Mouse (Mus musculus): Measurements from ENCODE around the gene Tspan5. TPM values are rescaled to one million over a fixed set of nuclear protein-coding genes. Genes with fewer than 3 reads are reported as not detected.

Tspan5 gene
- polyA plus RNA-seq, 2 experiments: 2.0 to 2.9 TPM

- H3K27ac ChIP-seq: no peak overlapping the region
- H3K36me3 ChIP-seq (replicated peaks; ENCODE audit: control insufficient read depth, insufficient read depth, low read depth): no peaks in the 10 kb centered on the region
- H3K4me2 ChIP-seq (ENCODE audit: low read depth): no peak overlapping the region
- no peaks in the 10 kb centered on the region for H3K27me3 ChIP-seq (ENCODE audit: control insufficient read depth, insufficient read depth, low read length)
- ATAC-seq (ENCODE audit: insufficient read depth) (no peak), DNase-seq (ENCODE audit: low read depth in 3 of 3, low spot score in 3 of 3) (no peak)
- H3K9ac ChIP-seq (replicated peaks): no peak overlapping the region
- WGBS (ENCODE audit: insufficient replicate concordance): 53% methylated on average over 6 of the region's 6 CpGs
- no peaks in the 10 kb centered on the region for H3K9me3 ChIP-seq (ENCODE audit: control insufficient read depth, low read length)
- TF ChIP-seq EP300 (IDR thresholded peaks at IDR 0.05; ENCODE audit: low read depth) (no peak), CTCF (IDR thresholded peaks at IDR 0.05; ENCODE audit: low read depth) (no peak)
- no peak overlapping the region for H3K4me3 ChIP-seq (ENCODE audit: insufficient read depth in 1 of 2, low read depth in 2 of 2, low read length in 2 of 2)
- no peaks in the 10 kb centered on the region for H3K4me1 ChIP-seq (replicated peaks; ENCODE audit: control insufficient read depth in 2 of 2, insufficient read depth in 2 of 2, low read length in 1 of 2)
Measured at GRCm38 (mm10) chr3:138881725-138882347, 139.8 kb downstream of the Tspan5 start.

- no peak overlapping the region for H3K27ac ChIP-seq
- no peak for DNase-seq (ENCODE audit: low read depth in 3 of 3, low spot score in 3 of 3)
- H3K4me3 ChIP-seq (ENCODE audit: insufficient read depth in 1 of 2, low read depth in 2 of 2, low read length in 2 of 2): no peak overlapping the region
- TF ChIP-seq EP300 (IDR thresholded peaks at IDR 0.05; ENCODE audit: low read depth): no peak
- no peak for TF ChIP-seq CTCF (IDR thresholded peaks at IDR 0.05; ENCODE audit: low read depth)
- no peaks in the 10 kb centered on the region for H3K9me3 ChIP-seq (ENCODE audit: control insufficient read depth, low read length)
- H3K27me3 ChIP-seq (ENCODE audit: control insufficient read depth, insufficient read depth, low read length): no peaks in the 10 kb centered on the region
- no peak overlapping the region for H3K4me2 ChIP-seq (ENCODE audit: low read depth)
- peaks cover 0 to 6% of the 10 kb centered on the region in 2 experiments; a peak in 1 of 4 replicates for H3K4me1 ChIP-seq (replicated peaks; ENCODE audit: control insufficient read depth in 2 of 2, insufficient read depth in 2 of 2, low read length in 1 of 2)
- H3K9ac ChIP-seq (replicated peaks): no peak overlapping the region
- no peak for ATAC-seq (ENCODE audit: insufficient read depth)
- no peaks in the 10 kb centered on the region for H3K36me3 ChIP-seq (replicated peaks; ENCODE audit: control insufficient read depth, insufficient read depth, low read depth)
- 82% methylated on average over 5 of the region's 5 CpGs for WGBS (ENCODE audit: insufficient replicate concordance)
Measured at GRCm38 (mm10) chr3:138886121-138886520, 144.1 kb downstream of the Tspan5 start.

GRCm38 (mm10) chr3:138889214-138889613 lies 147.2 kb downstream of the Tspan5 start:
- Histone ChIP-seq H3K36me3 (replicated peaks; ENCODE audit: control insufficient read depth, insufficient read depth, low read depth) (no peaks in the 10 kb centered on the region), H3K4me3 (ENCODE audit: insufficient read depth in 1 of 2, low read depth in 2 of 2, low read length in 2 of 2) (no peak overlapping the region), H3K4me1 (replicated peaks; ENCODE audit: control insufficient read depth in 2 of 2, insufficient read depth in 2 of 2, low read length in 1 of 2) (peaks cover 0 to 15% of the 10 kb centered on the region in 2 experiments; a peak in 2 of 4 replicates), H3K27me3 (ENCODE audit: control insufficient read depth, insufficient read depth, low read length) (no peaks in the 10 kb centered on the region), H3K9me3 (ENCODE audit: control insufficient read depth, low read length) (no peaks in the 10 kb centered on the region), H3K4me2 (ENCODE audit: low read depth) (no peak overlapping the region), H3K27ac (no peak overlapping the region), H3K9ac (replicated peaks) (no peak overlapping the region)
- TF ChIP-seq EP300 (IDR thresholded peaks at IDR 0.05; ENCODE audit: low read depth): no peak
- no peak for TF ChIP-seq CTCF (IDR thresholded peaks at IDR 0.05; ENCODE audit: low read depth)
- 13% methylated on average over 4 of the region's 4 CpGs for WGBS (ENCODE audit: insufficient replicate concordance)
- ATAC-seq (ENCODE audit: insufficient read depth) (no peak), DNase-seq (ENCODE audit: low read depth in 3 of 3, low spot score in 3 of 3) (no peak)

GRCm38 (mm10) chr3:138889769-138890295 lies 147.8 kb downstream of the Tspan5 start:
- WGBS (ENCODE audit: insufficient replicate concordance): 70% methylated on average over 10 of the region's 10 CpGs
- no peak for DNase-seq (ENCODE audit: low read depth in 3 of 3, low spot score in 3 of 3)

GRCm38 (mm10) chr3:138893520-138893919 lies 151.5 kb downstream of the Tspan5 start:
- no peaks in the 10 kb centered on the region for H3K27me3 ChIP-seq (ENCODE audit: control insufficient read depth, insufficient read depth, low read length)
- no peak overlapping the region for H3K4me3 ChIP-seq (ENCODE audit: insufficient read depth in 1 of 2, low read depth in 2 of 2, low read length in 2 of 2)
- 15% methylated on average over 5 of the region's 5 CpGs for WGBS (ENCODE audit: insufficient replicate concordance)
- H3K27ac ChIP-seq: no peak overlapping the region
- TF ChIP-seq EP300 (IDR thresholded peaks at IDR 0.05; ENCODE audit: low read depth): peak; percentile 13; the same call in 1 of the 2 replicates
- TF ChIP-seq CTCF (IDR thresholded peaks at IDR 0.05; ENCODE audit: low read depth): no peak
- H3K4me2 ChIP-seq (ENCODE audit: low read depth): peak overlapping the region; percentile 13; the same call in 1 of the 2 replicates
- ATAC-seq (ENCODE audit: insufficient read depth) (peak; percentile 72), DNase-seq (ENCODE audit: low read depth in 3 of 3, low spot score in 3 of 3) (peak in 1 of 3 experiments; percentile 23)
- no peaks in the 10 kb centered on the region for H3K9me3 ChIP-seq (ENCODE audit: control insufficient read depth, low read length)
- H3K36me3 ChIP-seq (replicated peaks; ENCODE audit: control insufficient read depth, insufficient read depth, low read depth): no peaks in the 10 kb centered on the region
- H3K9ac ChIP-seq (replicated peaks): no peak overlapping the region
- peaks cover 0 to 15% of the 10 kb centered on the region in 2 experiments; a peak in 2 of 4 replicates for H3K4me1 ChIP-seq (replicated peaks; ENCODE audit: control insufficient read depth in 2 of 2, insufficient read depth in 2 of 2, low read length in 1 of 2)

More at GRCm38 (mm10) chr3:138889769-138890295, 147.8 kb downstream of the Tspan5 start:
- H3K27me3 ChIP-seq (ENCODE audit: control insufficient read depth, insufficient read depth, low read length): no peaks in the 10 kb centered on the region
- no peak overlapping the region for H3K4me3 ChIP-seq (ENCODE audit: insufficient read depth in 1 of 2, low read depth in 2 of 2, low read length in 2 of 2)
- ATAC-seq (ENCODE audit: insufficient read depth): no peak
- no peak overlapping the region for H3K27ac ChIP-seq
- H3K36me3 ChIP-seq (replicated peaks; ENCODE audit: control insufficient read depth, insufficient read depth, low read depth): no peaks in the 10 kb centered on the region
- TF ChIP-seq EP300 (IDR thresholded peaks at IDR 0.05; ENCODE audit: low read depth) (no peak), CTCF (IDR thresholded peaks at IDR 0.05; ENCODE audit: low read depth) (no peak)
- H3K9me3 ChIP-seq (ENCODE audit: control insufficient read depth, low read length): no peaks in the 10 kb centered on the region
- H3K4me2 ChIP-seq (ENCODE audit: low read depth): no peak overlapping the region
- H3K4me1 ChIP-seq (replicated peaks; ENCODE audit: control insufficient read depth in 2 of 2, insufficient read depth in 2 of 2, low read length in 1 of 2): peaks cover 0 to 15% of the 10 kb centered on the region in 2 experiments; a peak in 2 of 4 replicates
- H3K9ac ChIP-seq (replicated peaks): no peak overlapping the region

Measured in liver, embryonic 14.5 days (tissue).